Mouse (Mus musculus): ENCODE results near the gene Gucy1b1. TPM values are rescaled to one million over a fixed set of nuclear protein-coding genes. Genes with fewer than 3 reads are reported as not detected.

Gucy1b1 gene
- polyA plus RNA-seq, 1 experiment, result not detected

- no peak overlapping the region for H3ac ChIP-seq (ENCODE audit: control insufficient read depth, insufficient read length, low read depth)
- H3K36me3 ChIP-seq (ENCODE audit: control insufficient read depth, insufficient read depth), result no peaks in the 10 kb centered on the region
- no peak for TF ChIP-seq MAX (IDR thresholded peaks at IDR 0.05)
- no peak for TF ChIP-seq CTCF (IDR thresholded peaks at IDR 0.05; ENCODE audit: control insufficient read depth, insufficient read depth, insufficient read length)
- no peak for TF ChIP-seq MYOD1 (IDR thresholded peaks at IDR 0.05; ENCODE audit: control insufficient read depth, insufficient read length, low read depth)
- TF ChIP-seq FOSL1 (IDR thresholded peaks at IDR 0.05; ENCODE audit: insufficient read depth, low read length, poor library complexity, severe bottlenecking), result no peak
- no peak for TF ChIP-seq MYOG (IDR thresholded peaks at IDR 0.05; ENCODE audit: control insufficient read depth, extremely low read depth, insufficient read length)
- no peak for TF ChIP-seq USF1 (IDR thresholded peaks at IDR 0.05; ENCODE audit: low read depth)
- no peak for TF ChIP-seq CEBPB (IDR thresholded peaks at IDR 0.05; ENCODE audit: low read depth)
- no peak overlapping the region for H3K4me3 ChIP-seq (ENCODE audit: insufficient read depth, poor library complexity, severe bottlenecking)
- no peaks in the 10 kb centered on the region for H3K79me3 ChIP-seq (ENCODE audit: low read depth)
- no peaks in the 10 kb centered on the region for H3K79me2 ChIP-seq (ENCODE audit: control insufficient read depth, insufficient read depth)
- peaks cover 10% of the 10 kb centered on the region for H3K27me3 ChIP-seq (ENCODE audit: control insufficient read depth, insufficient read depth, insufficient read length)
Observed at GRCm38 (mm10) chr3:82030008-82030748, 44.3 kb downstream of the Gucy1b1 start.

- H3K36me3 ChIP-seq (ENCODE audit: control insufficient read depth, insufficient read depth), result no peaks in the 10 kb centered on the region
- no peak for TF ChIP-seq MAX (IDR thresholded peaks at IDR 0.05)
- H3K4me3 ChIP-seq (ENCODE audit: insufficient read depth, poor library complexity, severe bottlenecking), result no peak overlapping the region
- H3K79me2 ChIP-seq (ENCODE audit: control insufficient read depth, insufficient read depth), result no peaks in the 10 kb centered on the region
- H3K79me3 ChIP-seq (ENCODE audit: low read depth), result no peaks in the 10 kb centered on the region
- no peak overlapping the region for H3ac ChIP-seq (ENCODE audit: control insufficient read depth, insufficient read length, low read depth)
- H3K27me3 ChIP-seq (ENCODE audit: control insufficient read depth, insufficient read depth, insufficient read length), result peaks cover 4% of the 10 kb centered on the region
Observed at GRCm38 (mm10) chr3:82029229-82029628, 45.3 kb downstream of the Gucy1b1 start.

GRCm38 (mm10) chr3:82027286-82027685 lies 47.2 kb downstream of the Gucy1b1 start:
- Histone ChIP-seq H3K79me3 (ENCODE audit: low read depth) (no peaks in the 10 kb centered on the region), H3K36me3 (ENCODE audit: control insufficient read depth, insufficient read depth) (no peaks in the 10 kb centered on the region), H3K79me2 (ENCODE audit: control insufficient read depth, insufficient read depth) (no peaks in the 10 kb centered on the region), H3ac (ENCODE audit: control insufficient read depth, insufficient read length, low read depth) (no peak overlapping the region), H3K4me3 (ENCODE audit: insufficient read depth, poor library complexity, severe bottlenecking) (no peak overlapping the region), H3K27me3 (ENCODE audit: control insufficient read depth, insufficient read depth, insufficient read length) (no peaks in the 10 kb centered on the region)
- TF ChIP-seq MYOG (IDR thresholded peaks at IDR 0.05; ENCODE audit: control insufficient read depth, extremely low read depth, insufficient read length) (no peak), FOSL1 (IDR thresholded peaks at IDR 0.05; ENCODE audit: insufficient read depth, low read length, poor library complexity, severe bottlenecking) (no peak)

GRCm38 (mm10) chr3:82023065-82023464 lies 51.4 kb downstream of the Gucy1b1 start:
- H3K79me2 ChIP-seq (ENCODE audit: control insufficient read depth, insufficient read depth), result no peaks in the 10 kb centered on the region
- H3K36me3 ChIP-seq (ENCODE audit: control insufficient read depth, insufficient read depth), result no peaks in the 10 kb centered on the region
- TF ChIP-seq FOSL1 (IDR thresholded peaks at IDR 0.05; ENCODE audit: insufficient read depth, low read length, poor library complexity, severe bottlenecking) (no peak), MAX (IDR thresholded peaks at IDR 0.05) (no peak), CTCF (IDR thresholded peaks at IDR 0.05; ENCODE audit: control insufficient read depth, insufficient read depth, insufficient read length) (no peak), CEBPB (IDR thresholded peaks at IDR 0.05; ENCODE audit: low read depth) (no peak), MYOD1 (IDR thresholded peaks at IDR 0.05; ENCODE audit: control insufficient read depth, insufficient read length, low read depth) (no peak), USF1 (IDR thresholded peaks at IDR 0.05; ENCODE audit: low read depth) (no peak), MYOG (IDR thresholded peaks at IDR 0.05; ENCODE audit: control insufficient read depth, extremely low read depth, insufficient read length) (no peak)
- no peak overlapping the region for H3ac ChIP-seq (ENCODE audit: control insufficient read depth, insufficient read length, low read depth)
- H3K4me3 ChIP-seq (ENCODE audit: insufficient read depth, poor library complexity, severe bottlenecking), result no peak overlapping the region
- H3K79me3 ChIP-seq (ENCODE audit: low read depth), result no peaks in the 10 kb centered on the region
- H3K27me3 ChIP-seq (ENCODE audit: control insufficient read depth, insufficient read depth, insufficient read length), result peaks cover 4% of the 10 kb centered on the region

- H3K79me3 ChIP-seq (ENCODE audit: low read depth), result no peaks in the 10 kb centered on the region
- H3K27me3 ChIP-seq (ENCODE audit: control insufficient read depth, insufficient read depth, insufficient read length), result peaks cover 4% of the 10 kb centered on the region
- H3ac ChIP-seq (ENCODE audit: control insufficient read depth, insufficient read length, low read depth), result no peak overlapping the region
- no peak for TF ChIP-seq MYOG (IDR thresholded peaks at IDR 0.05; ENCODE audit: control insufficient read depth, extremely low read depth, insufficient read length)
- TF ChIP-seq CTCF (IDR thresholded peaks at IDR 0.05; ENCODE audit: control insufficient read depth, insufficient read depth, insufficient read length), result no peak
- no peak for TF ChIP-seq MAX (IDR thresholded peaks at IDR 0.05)
- TF ChIP-seq CEBPB (IDR thresholded peaks at IDR 0.05; ENCODE audit: low read depth), result no peak
- TF ChIP-seq MYOD1 (IDR thresholded peaks at IDR 0.05; ENCODE audit: control insufficient read depth, insufficient read length, low read depth), result no peak
- TF ChIP-seq FOSL1 (IDR thresholded peaks at IDR 0.05; ENCODE audit: insufficient read depth, low read length, poor library complexity, severe bottlenecking), result no peak
- no peak for TF ChIP-seq USF1 (IDR thresholded peaks at IDR 0.05; ENCODE audit: low read depth)
- H3K36me3 ChIP-seq (ENCODE audit: control insufficient read depth, insufficient read depth), result no peaks in the 10 kb centered on the region
- no peak overlapping the region for H3K4me3 ChIP-seq (ENCODE audit: insufficient read depth, poor library complexity, severe bottlenecking)
- no peaks in the 10 kb centered on the region for H3K79me2 ChIP-seq (ENCODE audit: control insufficient read depth, insufficient read depth)
Observed at GRCm38 (mm10) chr3:82022421-82022920, 52.0 kb downstream of the Gucy1b1 start.

- Histone ChIP-seq H3K79me3 (ENCODE audit: low read depth) (no peaks in the 10 kb centered on the region), H3K79me2 (ENCODE audit: control insufficient read depth, insufficient read depth) (no peaks in the 10 kb centered on the region), H3K36me3 (ENCODE audit: control insufficient read depth, insufficient read depth) (no peaks in the 10 kb centered on the region), H3K4me3 (ENCODE audit: insufficient read depth, poor library complexity, severe bottlenecking) (no peak overlapping the region), H3K27me3 (ENCODE audit: control insufficient read depth, insufficient read depth, insufficient read length) (peaks cover 4% of the 10 kb centered on the region), H3ac (ENCODE audit: control insufficient read depth, insufficient read length, low read depth) (no peak overlapping the region)
- TF ChIP-seq MYOG (IDR thresholded peaks at IDR 0.05; ENCODE audit: control insufficient read depth, extremely low read depth, insufficient read length) (no peak), USF1 (IDR thresholded peaks at IDR 0.05; ENCODE audit: low read depth) (no peak)
Observed at GRCm38 (mm10) chr3:82014148-82014703, 60.3 kb downstream of the Gucy1b1 start.

Data from C2C12 (cell line).